Mouse (Mus musculus): ENCODE data around the gene Gbp10. TPM values are rescaled to one million over a fixed set of nuclear protein-coding genes. Genes with fewer than 3 reads are reported as not detected.
"Not testable (repeated sequence)": the region's sequence is repeated elsewhere in the genome, so short reads cannot be mapped to it uniquely, and the experiment has no call there.

Gbp10 gene
- 1.4 TPM in 1 of 3 replicates, not detected in the others for total RNA-seq (2017)

- not testable (repeated sequence) for ATAC-seq (replicated peaks; ENCODE audit: insufficient number of reproducible peaks, low FRiP score, low TSS enrichment, poor library complexity, severe bottlenecking)
Measured at GRCm38 (mm10) chr5:105239483-105240047, at the start of gene Gbp10. Gbp10 (minus strand) TSS chr5:105239533.

- not testable (repeated sequence) for ATAC-seq (replicated peaks; ENCODE audit: insufficient number of reproducible peaks, low FRiP score, low TSS enrichment, poor library complexity, severe bottlenecking)
Measured at GRCm38 (mm10) chr5:105260673-105261072, 21.3 kb upstream of the Gbp10 start.

GRCm38 (mm10) chr5:105252491-105252890 is 13.2 kb upstream of the Gbp10 start:
- ATAC-seq (replicated peaks; ENCODE audit: insufficient number of reproducible peaks, low FRiP score, low TSS enrichment, poor library complexity, severe bottlenecking) = no peak

- ATAC-seq (replicated peaks; ENCODE audit: insufficient number of reproducible peaks, low FRiP score, low TSS enrichment, poor library complexity, severe bottlenecking) = not testable (repeated sequence)
Measured at GRCm38 (mm10) chr5:105244741-105245140, 5.4 kb upstream of the Gbp10 start.

GRCm38 (mm10) chr5:105240982-105241381 is 1.6 kb upstream of the Gbp10 start:
- ATAC-seq (replicated peaks; ENCODE audit: insufficient number of reproducible peaks, low FRiP score, low TSS enrichment, poor library complexity, severe bottlenecking) = not testable (repeated sequence)

- ATAC-seq (replicated peaks; ENCODE audit: insufficient number of reproducible peaks, low FRiP score, low TSS enrichment, poor library complexity, severe bottlenecking) = not testable (repeated sequence)
Measured at GRCm38 (mm10) chr5:105238402-105238801, 931 bp downstream of the Gbp10 start.

- not testable (repeated sequence) for ATAC-seq (replicated peaks; ENCODE audit: insufficient number of reproducible peaks, low FRiP score, low TSS enrichment, poor library complexity, severe bottlenecking)
Measured at GRCm38 (mm10) chr5:105236040-105236439, 3.3 kb downstream of the Gbp10 start.

- ATAC-seq (replicated peaks; ENCODE audit: insufficient number of reproducible peaks, low FRiP score, low TSS enrichment, poor library complexity, severe bottlenecking) = not testable (repeated sequence)
Measured at GRCm38 (mm10) chr5:105208957-105209356, 30.4 kb downstream of the Gbp10 start.

GRCm38 (mm10) chr5:105200791-105201355 is 38.5 kb downstream of the Gbp10 start:
- ATAC-seq (replicated peaks; ENCODE audit: insufficient number of reproducible peaks, low FRiP score, low TSS enrichment, poor library complexity, severe bottlenecking) = not testable (repeated sequence)

GRCm38 (mm10) chr5:105199149-105199548 is 40.2 kb downstream of the Gbp10 start:
- not testable (repeated sequence) for ATAC-seq (replicated peaks; ENCODE audit: insufficient number of reproducible peaks, low FRiP score, low TSS enrichment, poor library complexity, severe bottlenecking)

- not testable (repeated sequence) for ATAC-seq (replicated peaks; ENCODE audit: insufficient number of reproducible peaks, low FRiP score, low TSS enrichment, poor library complexity, severe bottlenecking)
Measured at GRCm38 (mm10) chr5:105197915-105198560, 41.3 kb downstream of the Gbp10 start.

GRCm38 (mm10) chr5:105196308-105196707 is 43.0 kb downstream of the Gbp10 start:
- ATAC-seq (replicated peaks; ENCODE audit: insufficient number of reproducible peaks, low FRiP score, low TSS enrichment, poor library complexity, severe bottlenecking) = not testable (repeated sequence)

- ATAC-seq (replicated peaks; ENCODE audit: insufficient number of reproducible peaks, low FRiP score, low TSS enrichment, poor library complexity, severe bottlenecking) = not testable (repeated sequence)
Measured at GRCm38 (mm10) chr5:105192536-105192935, 46.8 kb downstream of the Gbp10 start.

GRCm38 (mm10) chr5:105181446-105181845 is 57.9 kb downstream of the Gbp10 start:
- no peak for ATAC-seq (replicated peaks; ENCODE audit: insufficient number of reproducible peaks, low FRiP score, low TSS enrichment, poor library complexity, severe bottlenecking)

Other genes starting within 250 kb of the Gbp10 start
- 66.5 to 102 TPM (median 67.7 TPM) in 3 replicates for gene Gbp9, start 100.0 kb downstream of the Gbp10 start, total RNA-seq (2017)
- 17.8 to 77.4 TPM (median 18.2 TPM) in 3 replicates for gene Gbp8, start 100.0 kb downstream of the Gbp10 start, total RNA-seq (2017)
- gene Gbp4, start 99.9 kb downstream of the Gbp10 start, total RNA-seq (2017) = 22.6 to 80.8 TPM (median 23.8 TPM) in 3 replicates
- gene Gm43302, start 54.2 kb upstream of the Gbp10 start, total RNA-seq (2017) = 0.67 TPM in 1 of 3 replicates, not detected in the others
- gene Gbp6, start 54.2 kb upstream of the Gbp10 start, total RNA-seq (2017) = 6.2 to 13.3 TPM (median 7.7 TPM) in 3 replicates
- gene Lrrc8b, start 176.2 kb upstream of the Gbp10 start, total RNA-seq (2017) = 10.6 to 17.3 TPM (median 16.5 TPM) in 3 replicates